Mouse (Mus musculus): ENCODE data around the gene Trim12a. TPM values are rescaled to one million over a fixed set of nuclear protein-coding genes. Genes with fewer than 3 reads are reported as not detected.

Trim12a gene
- polyA plus RNA-seq (2017; shearing (Covaris generic)) = 143 TPM

GRCm38 (mm10) chr7:104315369-104316080 lies at the start of gene Trim12a:
TSS of gene Trim12a (minus strand) at chr7:104315466.

GRCm38 (mm10) chr7:104352717-104353599 lies 37.7 kb upstream of the Trim12a start, which contains the start of gene Trim12c:
TSS of gene Trim12c (minus strand) at chr7:104353362.

DNA sequence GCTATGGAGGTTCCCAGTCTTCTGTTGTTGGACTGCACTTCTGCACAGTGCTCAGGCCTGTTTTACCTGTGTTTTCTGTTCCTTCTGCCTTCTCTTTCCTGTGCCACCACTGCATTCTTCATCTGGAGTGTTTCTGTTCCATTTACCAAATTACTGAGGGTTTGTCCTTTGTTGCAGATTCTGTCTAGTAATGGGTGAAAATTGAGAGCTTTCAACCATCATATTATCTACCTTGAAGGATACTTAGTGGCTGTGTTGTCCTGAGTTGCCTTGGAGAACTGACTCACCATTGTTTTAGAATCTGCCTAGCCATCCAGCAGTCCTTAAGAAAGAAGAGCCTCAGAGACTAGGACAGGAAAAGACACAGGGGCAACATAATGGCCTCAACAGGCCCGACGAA lies 13.9 kb upstream of the Trim12a start, which contains the start of gene Trim34b:
Gene Trim34b, plus strand, starts transcription at position 301 of the 400 bp plus-strand sequence.

GRCm38 (mm10) chr7:104287576-104288443 lies 27.5 kb downstream of the Trim12a start, which contains the start of gene Trim5:
TSS of gene Trim5 (minus strand) at chr7:104288094.

Other genes starting within 250 kb of the Trim12a start
- gene Olfr644, start 243.6 kb downstream of the Trim12a start, polyA plus RNA-seq (2017; shearing (Covaris generic)) = not detected
- gene Olfr645, start 230.0 kb downstream of the Trim12a start, polyA plus RNA-seq (2017; shearing (Covaris generic)) = not detected
- not detected for gene Olfr646, start 210.6 kb downstream of the Trim12a start, polyA plus RNA-seq (2017; shearing (Covaris generic))
- not detected for gene Ubqln5, start 185.6 kb downstream of the Trim12a start, polyA plus RNA-seq (2017; shearing (Covaris generic))
- not detected for gene Olfr643, start 178.1 kb downstream of the Trim12a start, polyA plus RNA-seq (2017; shearing (Covaris generic))
- gene Ubqln3, start 172.2 kb downstream of the Trim12a start, polyA plus RNA-seq (2017; shearing (Covaris generic)) = not detected
- not detected for gene Ubqlnl, start 164.9 kb downstream of the Trim12a start, polyA plus RNA-seq (2017; shearing (Covaris generic))
- gene Olfm5, start 150.6 kb downstream of the Trim12a start, polyA plus RNA-seq (2017; shearing (Covaris generic)) = not detected
- gene Olfr648, start 132.1 kb downstream of the Trim12a start, polyA plus RNA-seq (2017; shearing (Covaris generic)) = not detected
- not detected for gene Olfr649, start 119.5 kb downstream of the Trim12a start, polyA plus RNA-seq (2017; shearing (Covaris generic))
- 2.1 TPM for gene Trim6, start 96.7 kb downstream of the Trim12a start, polyA plus RNA-seq (2017; shearing (Covaris generic))
- 64.7 TPM for gene Trim34a, start 71.0 kb downstream of the Trim12a start, polyA plus RNA-seq (2017; shearing (Covaris generic))
- 34.7 TPM for gene Trim5, start 27.4 kb downstream of the Trim12a start, polyA plus RNA-seq (2017; shearing (Covaris generic))
- 1.1 TPM for gene Trim34b, start 14.0 kb upstream of the Trim12a start, polyA plus RNA-seq (2017; shearing (Covaris generic))
- 27.4 TPM for gene Trim12c, start 37.9 kb upstream of the Trim12a start, polyA plus RNA-seq (2017; shearing (Covaris generic))
- gene Trim30b, start 54.4 kb upstream of the Trim12a start, polyA plus RNA-seq (2017; shearing (Covaris generic)) = 1.3 TPM
- 2.7 TPM for gene Trim30c, start 85.4 kb upstream of the Trim12a start, polyA plus RNA-seq (2017; shearing (Covaris generic))
- gene Trim30a, start 149.7 kb upstream of the Trim12a start, polyA plus RNA-seq (2017; shearing (Covaris generic)) = 76.5 TPM
- 30.9 TPM for gene Trim30d, start 192.4 kb upstream of the Trim12a start, polyA plus RNA-seq (2017; shearing (Covaris generic))
- not detected for gene Olfr651, start 234.7 kb upstream of the Trim12a start, polyA plus RNA-seq (2017; shearing (Covaris generic))
- not detected for gene Olfr652, start 245.4 kb upstream of the Trim12a start, polyA plus RNA-seq (2017; shearing (Covaris generic))

All from activated CD4-positive, CD25-positive, alpha-beta regulatory T cell, adult 9 weeks (primary cell).